Mouse (Mus musculus): Measurements from ENCODE around the gene Flvcr1.
"Not testable (repeated sequence)": the region's sequence is repeated elsewhere in the genome, so short reads cannot be mapped to it uniquely, and the experiment has no call there.

Flvcr1 gene

GRCm38 (mm10) chr1:191042688-191043087, 16.7 kb upstream of the Flvcr1 start:
- in situ Hi-C loops (cut with MboI; ENCODE audit: unreplicated experiment in 2 of 2), result no loop called here

- in situ Hi-C loops (cut with MboI; ENCODE audit: unreplicated experiment in 2 of 2), result no loop called here
Observed at GRCm38 (mm10) chr1:191042106-191042505, 16.1 kb upstream of the Flvcr1 start.

GRCm38 (mm10) chr1:191041352-191041751, 15.4 kb upstream of the Flvcr1 start:
- in situ Hi-C loops (cut with MboI; ENCODE audit: unreplicated experiment in 2 of 2), result no loop called here

- in situ Hi-C loops (cut with MboI; ENCODE audit: unreplicated experiment in 2 of 2), result no loop called here
Observed at GRCm38 (mm10) chr1:191037999-191038398, 12.0 kb upstream of the Flvcr1 start.

- in situ Hi-C loops (cut with MboI; ENCODE audit: unreplicated experiment in 2 of 2), result no loop called here
Observed at GRCm38 (mm10) chr1:191036554-191037334, 10.8 kb upstream of the Flvcr1 start, which contains the start of gene Spata45. TSS of gene Spata45 (plus strand) at chr1:191036639.

GRCm38 (mm10) chr1:191035649-191036048, 9.7 kb upstream of the Flvcr1 start:
- in situ Hi-C loops (cut with MboI; ENCODE audit: unreplicated experiment in 2 of 2), result no loop called here

GRCm38 (mm10) chr1:191030922-191031425, 5.0 kb upstream of the Flvcr1 start:
- in situ Hi-C loops (cut with MboI; ENCODE audit: unreplicated experiment in 2 of 2), result not testable (repeated sequence)

GRCm38 (mm10) chr1:191030182-191030581, 4.2 kb upstream of the Flvcr1 start:
- in situ Hi-C loops (cut with MboI; ENCODE audit: unreplicated experiment in 2 of 2), result no loop called here

- in situ Hi-C loops (cut with MboI; ENCODE audit: unreplicated experiment in 2 of 2), result loop anchor here in 1 of 2 experiments (5.0 kb wide), 1 partner anchor 37 kb away; the partner anchor contains the start of genes Nsl1 and Tatdn3
Observed at GRCm38 (mm10) chr1:191025016-191026012, 644 bp downstream of the Flvcr1 start.

GRCm38 (mm10) chr1:191023806-191024205, 2.2 kb downstream of the Flvcr1 start:
- in situ Hi-C loops (cut with MboI; ENCODE audit: unreplicated experiment in 2 of 2), result not testable (repeated sequence)

GRCm38 (mm10) chr1:191023140-191023539, 2.8 kb downstream of the Flvcr1 start:
- in situ Hi-C loops (cut with MboI; ENCODE audit: unreplicated experiment in 2 of 2), result no loop called here

- in situ Hi-C loops (cut with MboI; ENCODE audit: unreplicated experiment in 2 of 2), result no loop called here
Observed at GRCm38 (mm10) chr1:191021016-191021415, 4.9 kb downstream of the Flvcr1 start.

GRCm38 (mm10) chr1:191020217-191020924, 5.6 kb downstream of the Flvcr1 start:
- in situ Hi-C loops (cut with MboI; ENCODE audit: unreplicated experiment in 2 of 2), result no loop called here

- in situ Hi-C loops (cut with MboI; ENCODE audit: unreplicated experiment in 2 of 2), result no loop called here
Observed at GRCm38 (mm10) chr1:191019803-191020202, 6.2 kb downstream of the Flvcr1 start.

GRCm38 (mm10) chr1:191014271-191014670, 11.7 kb downstream of the Flvcr1 start:
- in situ Hi-C loops (cut with MboI; ENCODE audit: unreplicated experiment in 2 of 2), result no loop called here

- in situ Hi-C loops (cut with MboI; ENCODE audit: unreplicated experiment in 2 of 2), result loop anchor here in 1 of 2 experiments (5.0 kb wide), 1 partner anchor 119 kb away; no protein-coding TSS in a partner anchor
Observed at GRCm38 (mm10) chr1:191008707-191009106, 17.3 kb downstream of the Flvcr1 start.

GRCm38 (mm10) chr1:191002201-191002600, 23.8 kb downstream of the Flvcr1 start:
- in situ Hi-C loops (cut with MboI; ENCODE audit: unreplicated experiment in 2 of 2), result no loop called here

GRCm38 (mm10) chr1:191000686-191001085, 25.3 kb downstream of the Flvcr1 start:
- in situ Hi-C loops (cut with MboI; ENCODE audit: unreplicated experiment in 2 of 2), result no loop called here

GRCm38 (mm10) chr1:190998027-190998426, 27.9 kb downstream of the Flvcr1 start:
- in situ Hi-C loops (cut with MboI; ENCODE audit: unreplicated experiment in 2 of 2), result no loop called here

- in situ Hi-C loops (cut with MboI; ENCODE audit: unreplicated experiment in 2 of 2), result no loop called here
Observed at GRCm38 (mm10) chr1:190996346-190996877, 29.5 kb downstream of the Flvcr1 start.

Data from v-Abl transformed pro-B cells (cell line).